Mouse (Mus musculus) fibroblast of lung, adult 2 months (primary cell): Measurements from ENCODE around the gene Rpp21.
"Not testable (repeated sequence)": the region's sequence is repeated elsewhere in the genome, so short reads cannot be mapped to it uniquely, and the experiment has no call there.

Experiments
- DNase-seq: peaks from one replicate; pipeline ENCODE4 v3.0.0-alpha.2; 2011; ENCODE audit warnings: low read depth

Rpp21 gene

DNA sequence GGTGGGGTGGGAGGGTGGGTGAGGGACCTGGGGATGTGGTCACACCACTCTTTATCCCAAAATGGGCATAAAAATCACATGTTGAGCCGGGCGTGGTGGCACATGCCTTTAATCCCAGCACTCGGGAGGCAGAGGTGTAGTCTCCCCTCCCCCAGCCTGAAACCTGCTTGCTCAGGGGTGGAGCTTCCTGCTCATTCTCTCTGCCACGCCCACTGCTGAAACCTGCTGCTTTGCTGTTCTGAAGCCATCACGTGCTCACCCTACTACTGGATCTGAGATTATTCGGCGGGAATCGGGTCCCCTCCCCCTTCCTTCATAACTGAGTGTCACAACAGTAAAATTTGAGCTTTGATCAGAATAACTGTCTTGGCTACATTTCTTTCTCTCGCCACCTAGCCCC lies 22.6 kb downstream of the Rpp21 start:
- DNase-seq, result not testable (repeated sequence)

DNA sequence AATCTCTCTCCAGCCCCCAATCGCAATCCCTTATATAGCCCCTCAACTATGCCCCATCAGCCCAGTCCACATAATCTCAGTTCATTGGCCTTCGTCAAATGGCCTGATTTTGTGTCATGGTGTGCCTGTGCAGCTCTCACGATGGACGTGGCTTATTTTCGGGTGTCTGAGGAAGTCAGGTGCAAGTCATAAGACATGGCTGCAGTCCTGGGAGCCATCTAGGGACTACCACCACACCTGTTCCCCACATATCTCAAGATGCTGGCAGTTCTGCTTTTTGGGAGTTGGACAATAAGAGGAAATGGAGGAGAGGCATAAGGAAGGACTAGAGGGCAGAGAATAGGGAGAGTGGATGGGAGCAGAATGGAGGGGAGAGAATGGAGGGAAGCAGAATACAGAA lies 24.3 kb downstream of the Rpp21 start:
- DNase-seq, result no peak

DNA sequence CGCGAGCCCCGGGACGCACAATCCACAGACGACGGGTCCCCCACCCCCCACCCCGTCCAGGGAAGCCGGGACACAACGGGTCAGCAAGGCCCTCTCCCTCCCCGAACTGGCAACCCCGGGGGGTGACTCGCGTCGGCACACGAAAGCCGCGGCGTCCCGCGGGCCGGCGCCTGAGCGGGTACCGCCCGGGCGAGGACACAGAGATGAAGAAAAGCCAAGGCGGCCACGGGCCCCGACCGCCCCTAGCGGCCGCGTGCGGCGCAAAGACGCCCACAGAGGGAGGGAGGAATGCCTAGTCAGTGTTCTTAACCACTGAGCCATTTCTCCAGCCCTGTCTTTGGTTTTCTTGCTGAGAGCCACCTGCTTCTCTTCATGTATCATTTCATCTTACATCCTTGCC lies 26.6 kb downstream of the Rpp21 start:
- DNase-seq, result peak; percentile 82

DNA sequence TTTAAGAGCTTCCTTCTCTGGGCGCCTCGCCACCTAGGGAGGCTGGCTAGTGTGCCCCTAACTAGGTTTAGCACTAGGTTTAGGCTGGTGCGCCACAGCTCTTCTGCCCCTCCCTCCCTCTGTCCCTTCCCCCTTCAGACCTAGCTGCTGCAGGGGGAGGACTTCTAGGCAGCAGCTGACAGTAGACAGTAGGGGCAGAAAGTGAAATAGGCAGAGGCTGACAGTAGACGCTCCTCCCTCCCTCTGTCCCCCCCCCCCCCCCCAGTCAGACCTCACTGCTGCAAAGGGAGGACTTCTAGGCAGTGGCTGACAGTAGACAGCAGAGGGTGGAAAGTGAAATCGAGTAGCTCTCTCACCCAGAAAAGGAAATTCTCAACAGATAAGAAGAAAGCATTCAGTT lies 28.8 kb downstream of the Rpp21 start:
- no peak for DNase-seq

DNA sequence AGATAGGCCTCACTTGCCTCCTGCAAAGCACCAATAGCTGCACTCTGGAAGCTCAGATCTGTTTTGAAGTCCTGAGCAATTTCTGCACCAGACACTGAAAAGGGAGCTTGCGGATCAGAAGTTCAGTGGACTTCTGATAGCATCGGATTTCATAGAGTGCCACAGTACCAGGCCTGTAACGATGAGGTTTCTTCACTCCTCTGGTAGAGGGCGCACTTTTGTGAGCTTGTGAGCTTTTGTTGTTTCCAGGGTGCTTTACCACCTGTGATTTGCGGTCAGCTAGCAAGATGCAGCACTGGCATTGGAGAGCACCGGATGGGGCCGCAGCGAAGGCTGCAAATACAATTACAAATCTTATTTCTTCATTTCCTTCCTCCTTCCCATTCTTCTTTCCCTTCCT lies 30.9 kb downstream of the Rpp21 start:
- DNase-seq, result no peak

DNA sequence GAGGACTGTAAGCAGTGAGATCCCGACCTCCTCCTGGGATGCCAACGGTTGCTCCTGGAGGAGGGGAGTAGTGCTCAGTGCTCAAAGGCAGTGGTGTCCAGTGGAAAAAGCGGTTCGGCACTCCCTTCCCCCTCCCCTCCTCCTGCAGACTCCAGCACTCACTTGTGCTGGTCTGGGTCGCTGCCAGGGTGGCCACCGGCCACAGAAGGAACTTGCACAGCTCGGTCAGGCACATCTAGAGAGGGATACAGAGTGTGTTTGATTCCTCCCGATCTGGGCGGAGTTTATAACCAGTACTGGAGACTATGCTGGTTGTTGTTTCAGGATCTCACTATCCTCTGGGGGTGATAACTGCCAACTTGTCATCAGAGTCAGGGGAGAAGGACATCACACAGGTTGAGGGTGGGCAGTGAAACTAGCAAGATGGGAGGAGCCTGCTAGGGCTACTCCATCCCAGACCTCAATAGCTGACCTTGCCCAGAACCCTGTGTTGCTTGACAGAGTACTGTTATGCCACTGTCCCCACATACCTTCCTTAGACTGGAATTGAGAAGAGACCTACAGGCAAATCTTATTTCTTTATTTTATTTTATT lies 32.5 kb downstream of the Rpp21 start:
- DNase-seq, result no peak

DNA sequence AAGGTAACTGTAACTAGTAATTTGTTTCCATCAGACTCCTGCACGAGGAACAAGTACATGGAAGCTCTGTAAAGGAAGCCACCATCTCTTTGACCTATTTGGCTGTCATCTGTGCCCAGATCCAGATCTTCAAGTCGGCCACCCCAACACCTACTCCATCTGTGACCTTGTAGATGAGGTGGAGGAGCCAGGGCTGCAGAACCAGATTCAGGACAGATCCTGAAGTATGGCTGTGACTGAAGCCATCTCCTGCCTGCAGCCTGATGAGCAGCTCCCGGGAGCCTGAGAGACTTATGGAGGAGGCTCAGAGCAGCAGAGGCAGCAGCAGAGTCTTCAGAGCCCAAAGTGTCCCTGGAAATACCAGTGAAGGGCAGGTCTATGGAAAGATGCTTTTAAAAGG lies 33.4 kb downstream of the Rpp21 start:
- DNase-seq, result no peak

DNA sequence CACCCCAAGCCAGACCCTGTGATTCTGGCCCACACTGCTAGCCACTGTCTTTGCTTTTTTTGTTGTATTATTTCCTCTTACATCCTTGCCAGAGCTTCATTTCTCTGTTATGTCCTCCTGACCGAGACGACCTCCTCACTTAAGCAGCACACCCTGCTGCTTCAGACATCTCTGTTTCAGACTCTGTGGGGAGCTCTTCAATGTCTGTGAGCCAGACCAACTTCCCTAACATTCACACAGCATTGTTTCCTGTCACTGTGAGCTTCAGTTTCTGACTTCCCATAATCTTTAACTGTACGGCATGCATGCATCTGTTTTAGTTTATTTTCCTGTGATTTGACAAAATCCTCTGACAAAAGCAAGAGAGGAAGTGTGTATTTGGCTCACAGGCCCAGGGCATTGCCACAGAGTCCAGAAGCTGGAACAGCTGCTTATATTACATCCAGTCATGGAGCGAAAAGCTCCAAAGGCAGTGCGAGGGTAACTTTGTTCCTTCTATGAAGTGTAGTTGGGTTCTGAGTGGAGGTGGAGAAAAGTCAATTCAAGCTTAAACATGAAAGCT lies 39.2 kb downstream of the Rpp21 start:
- no peak for DNase-seq

DNA sequence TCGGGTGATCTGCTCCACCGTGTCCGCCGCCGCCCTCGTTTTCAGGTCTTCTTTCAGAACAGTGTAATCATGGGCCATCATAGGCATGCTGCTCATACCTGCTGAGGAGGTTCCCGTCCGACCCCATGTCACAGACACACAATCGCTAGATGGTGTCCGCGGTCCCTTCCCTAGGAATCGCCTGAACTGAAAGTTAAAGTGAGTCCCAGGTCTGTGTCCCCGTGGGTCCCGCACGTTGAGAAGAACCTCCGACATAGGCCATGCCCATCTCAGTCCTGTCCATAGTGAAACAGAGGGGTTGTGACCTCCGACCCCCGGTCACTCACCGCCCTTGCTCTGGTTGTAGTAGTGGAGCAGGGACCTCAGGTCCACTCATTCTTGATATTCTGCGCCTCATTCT lies 42.3 kb downstream of the Rpp21 start:
- no peak for DNase-seq

DNA sequence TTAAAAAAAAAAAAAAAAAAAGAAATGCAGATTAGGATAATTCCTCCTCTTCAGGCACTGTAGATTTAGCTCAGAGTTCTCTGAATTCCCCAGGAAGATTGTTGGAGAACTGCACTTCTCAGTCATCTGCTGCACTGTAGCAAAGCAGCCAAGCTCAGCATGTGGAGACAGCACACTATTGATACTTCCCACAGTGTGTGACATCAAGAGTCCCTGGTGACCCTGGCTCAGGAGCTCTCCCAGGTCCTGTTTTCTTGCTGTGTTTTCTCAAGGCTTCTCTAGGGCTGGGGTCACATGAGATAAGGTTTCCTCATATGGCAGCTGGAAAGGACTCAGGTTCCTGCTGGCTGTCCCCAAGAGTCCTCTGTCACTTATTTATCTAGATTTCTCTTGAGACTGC lies 51.0 kb downstream of the Rpp21 start:
- no peak for DNase-seq

DNA sequence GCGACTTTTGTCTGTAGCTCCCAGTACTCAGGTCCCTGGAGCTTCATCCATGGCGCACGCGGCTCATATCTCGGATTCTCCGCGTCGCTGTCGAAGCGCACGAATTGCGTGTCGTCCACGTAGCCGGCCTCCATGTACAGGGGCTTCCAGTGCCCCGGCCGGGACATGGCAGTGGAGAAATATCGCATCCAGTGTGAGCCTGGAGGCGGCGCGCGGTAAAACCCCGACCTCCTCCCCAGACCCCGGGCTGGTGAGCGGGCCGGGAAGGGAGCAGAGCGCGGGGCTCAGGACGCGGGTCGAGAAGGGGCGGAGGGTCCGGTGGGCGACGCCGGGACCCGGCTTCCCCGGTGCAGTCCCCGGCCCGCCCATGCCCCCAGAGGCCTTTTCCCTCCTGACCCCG lies 52.0 kb downstream of the Rpp21 start:
- DNase-seq, result no peak
